Mouse (Mus musculus) stomach, postnatal 0 days (tissue): ENCODE results near the gene Scml4.

Experiments
- CTCF ChIP-seq: IDR thresholded peaks from 2 replicates; pipeline ENCODE4 v1.5.1; 2016; ENCODE audit warnings: antibody characterized with exemption, low read depth, mild to moderate bottlenecking, moderate library complexity
- EP300 ChIP-seq: optimal IDR thresholded peaks from 2 replicates; pipeline ENCODE3; 2016; ENCODE audit warnings: antibody characterized with exemption

DNA sequence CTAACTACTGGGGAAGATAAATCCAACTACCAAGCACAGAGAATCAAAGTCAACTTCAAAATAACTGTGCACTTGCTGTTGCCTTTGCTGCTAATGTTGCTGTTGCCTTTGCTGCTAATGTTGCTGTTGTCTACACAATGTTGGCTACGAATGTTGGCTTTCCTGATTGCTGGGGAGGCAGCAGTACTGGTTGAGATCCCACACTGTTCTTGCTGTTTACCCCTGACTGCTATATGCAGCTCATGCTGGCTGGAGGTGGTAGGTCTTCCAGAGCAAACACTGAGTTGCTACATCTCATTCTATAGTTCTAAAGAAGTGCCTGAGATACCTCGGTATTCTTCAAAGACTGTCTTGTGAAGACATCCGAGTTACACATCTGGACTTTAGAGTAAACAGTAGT is 36.5 kb downstream of the Scml4 start:
- TF ChIP-seq EP300, result no peak
- TF ChIP-seq CTCF, result no peak
